Mouse (Mus musculus): Measurements from ENCODE around the gene Tac2.

DNA sequence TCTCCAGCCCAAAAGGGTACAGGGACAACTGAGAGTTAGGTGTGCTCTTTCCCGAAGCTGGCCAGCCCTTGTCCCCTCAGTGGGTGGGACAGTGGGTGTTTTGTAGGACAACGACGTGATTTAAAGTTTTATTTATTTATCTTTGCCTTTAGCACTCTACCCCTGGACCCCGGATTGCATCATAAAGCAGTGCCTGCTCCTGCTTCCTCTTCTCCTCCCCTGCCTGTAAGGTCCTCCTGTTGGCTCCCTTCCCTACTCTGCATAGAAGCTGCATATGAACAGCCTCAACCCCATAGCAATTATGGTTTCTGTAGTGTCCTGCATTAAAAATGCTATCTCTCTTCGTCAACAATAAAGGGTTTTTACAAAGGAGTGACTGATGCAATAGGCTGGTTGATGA, 7.1 kb downstream of the Tac2 start:
- TF ChIP-seq CTCF (IDR thresholded peaks at IDR 0.05; ENCODE audit: low read depth, low read length) (no peak), POLR2A (IDR thresholded peaks at IDR 0.05; ENCODE audit: borderline replicate concordance, low read depth, low read length) (no peak)
